Mouse (Mus musculus): ENCODE data around the gene Arl2bp.

GRCm38 (mm10) chr8:94652951-94653350 lies 13.4 kb upstream of the Arl2bp start:
- TF ChIP-seq EP300 (IDR thresholded peaks at IDR 0.05; ENCODE audit: low read depth) (no peak), CTCF (IDR thresholded peaks at IDR 0.05; ENCODE audit: low read depth) (no peak)
